8 mouse cellular contexts compared by ENCODE assay signal in the genomic region with DNA sequence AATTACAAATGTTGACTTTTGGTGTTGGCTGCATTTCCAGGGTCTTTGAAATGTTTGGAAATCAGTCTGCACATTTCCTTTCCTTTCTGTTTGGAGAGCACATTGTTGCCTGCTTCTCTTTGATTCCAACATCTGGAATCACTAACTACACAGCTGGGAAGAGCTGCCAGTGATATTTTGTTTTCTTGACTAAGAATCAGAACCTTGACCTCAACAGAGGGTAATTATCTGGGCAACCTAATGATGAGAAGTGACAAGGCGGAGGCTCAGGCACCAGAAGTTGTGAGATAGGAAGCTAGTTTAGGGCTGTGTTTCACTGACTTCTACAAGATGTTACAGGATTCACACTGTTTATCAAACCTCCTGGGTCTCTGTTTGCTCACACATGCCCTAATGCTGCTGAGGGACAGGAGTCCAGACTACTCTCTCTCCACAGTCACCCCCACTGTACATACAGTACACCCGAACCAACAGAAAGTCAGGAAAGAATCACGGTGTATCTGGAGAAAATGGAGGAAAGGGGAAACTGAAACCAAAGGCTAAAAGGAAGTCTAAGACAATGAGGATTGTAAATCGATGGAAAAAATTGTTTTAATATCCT.
DNase-seq lines count a peak whose midpoint lies in the region; ATAC-seq lines count a peak whose summit lies in the region.

No protein-coding gene starts in this region.

- no peaks in the 10 kb centered on the region for H3K27me3 ChIP-seq in kidney, embryonic 15.5 days
- H3K27me3 ChIP-seq in intestine, embryonic 16.5 days (replicated peaks; ENCODE audit: control insufficient read depth, insufficient read depth, low read length) = no peaks in the 10 kb centered on the region

- no peak overlapping the region for H3K9ac ChIP-seq in kidney, embryonic 15.5 days
- no peak overlapping the region for H3K9ac ChIP-seq in intestine, embryonic 16.5 days (ENCODE audit: low read depth, low read length)

- WGBS in kidney, embryonic 15.5 days = 53% methylated on average over 4 of the region's 4 CpGs
- WGBS in intestine, embryonic 16.5 days = 69% methylated on average over 4 of the region's 4 CpGs

- H3K4me2 ChIP-seq in kidney, embryonic 15.5 days = no peak overlapping the region
- no peak overlapping the region for H3K4me2 ChIP-seq in intestine, embryonic 16.5 days (ENCODE audit: low read depth, low read length)

- DNase-seq in kidney, adult 18-20 months = no peak
- peak; percentile 45 for DNase-seq in embryo, embryonic 9.5 days (ENCODE audit: extremely low spot score)
- peak; percentile 51 for DNase-seq in lung, postnatal 36 days
- no peak for DNase-seq in layer of hippocampus, adult 9-10 months (ENCODE audit: low spot score)
- no peak for DNase-seq in cerebellum, adult 18-20 months
- no peak for DNase-seq in Muller cell, postnatal 12 days (ENCODE audit: inconsistent ontology term)

- no peak for ATAC-seq in kidney, embryonic 15.5 days (replicated peaks; ENCODE audit: low FRiP score)
- no peak for ATAC-seq in intestine, embryonic 16.5 days

- no peaks in the 10 kb centered on the region for H3K36me3 ChIP-seq in kidney, embryonic 15.5 days
- H3K36me3 ChIP-seq in intestine, embryonic 16.5 days (ENCODE audit: control insufficient read depth, insufficient read depth, low read length) = no peaks in the 10 kb centered on the region

- H3K4me3 ChIP-seq in kidney, embryonic 15.5 days (replicated peaks) = no peak overlapping the region
- H3K4me3 ChIP-seq in intestine, embryonic 16.5 days (ENCODE audit: low read length) = no peak overlapping the region

- H3K4me1 ChIP-seq in kidney, embryonic 15.5 days = 0 out of 2 replicates have a peak, but pooled peaks cover 7% of the 10 kb centered on the region
- peaks cover 4% of the 10 kb centered on the region; the same call in 1 of the 2 replicates for H3K4me1 ChIP-seq in intestine, embryonic 16.5 days (ENCODE audit: control insufficient read depth, insufficient read depth, low read length)

- H3K27ac ChIP-seq in kidney, embryonic 15.5 days = peak overlapping the region; percentile 37
- peak overlapping the region; percentile 59 for H3K27ac ChIP-seq in intestine, embryonic 16.5 days (ENCODE audit: low read length)

- H3K9me3 ChIP-seq in kidney, embryonic 15.5 days (replicated peaks) = no peaks in the 10 kb centered on the region
- H3K9me3 ChIP-seq in intestine, embryonic 16.5 days (ENCODE audit: control insufficient read depth, low read length) = no peaks in the 10 kb centered on the region

Comparison
In these comparisons a context has a peak if more than half of its experiments do, and no peak if none do; other contexts are left out.
1. DNase-seq: peak in embryo, embryonic 9.5 days (single experiment) and lung, postnatal 36 days (single experiment); none in kidney, adult 18-20 months (single experiment), layer of hippocampus, adult 9-10 months (single experiment), cerebellum, adult 18-20 months (0 of 2) and Muller cell, postnatal 12 days (single experiment).